11 mouse cellular contexts compared by ENCODE assay signal in the genomic region with DNA sequence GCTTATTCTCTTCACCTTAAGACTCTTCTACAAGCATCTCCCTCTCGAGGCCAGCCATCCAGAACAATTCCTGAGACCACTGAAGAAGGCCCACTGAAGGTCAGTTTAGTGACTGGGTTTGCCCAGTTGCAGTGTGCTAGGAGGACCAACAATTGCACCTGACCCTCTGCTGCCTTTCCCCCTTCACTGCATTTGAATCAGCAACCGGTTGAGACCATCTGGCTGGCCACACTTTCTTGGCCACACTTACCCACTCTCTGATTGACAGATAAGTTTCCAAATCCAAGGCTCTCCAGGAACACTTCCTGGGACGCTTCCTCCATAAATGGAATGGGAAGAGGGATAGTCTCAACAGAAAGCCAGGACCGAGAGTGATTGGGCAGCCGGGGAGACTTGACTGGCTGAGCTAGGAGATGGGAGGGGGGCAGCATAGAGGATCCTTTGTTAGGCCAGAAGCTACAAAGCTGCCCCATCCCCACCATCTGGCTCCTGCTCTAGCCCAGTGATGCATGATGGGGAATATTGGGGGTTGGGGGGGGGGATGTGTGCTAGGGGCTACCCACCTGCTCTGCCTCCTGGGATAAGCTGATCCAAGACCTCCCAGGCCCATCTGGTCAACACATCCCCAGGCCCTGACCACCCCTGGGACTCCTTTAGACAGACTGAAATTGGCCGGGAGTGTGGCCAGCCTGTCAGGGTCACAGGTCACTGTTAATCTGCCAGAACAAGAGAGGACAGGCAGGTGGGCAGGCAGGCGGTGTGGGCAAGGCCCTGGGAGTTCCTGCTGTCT. TPM values are rescaled to one million over a fixed set of nuclear protein-coding genes. Genes with fewer than 3 reads are reported as not detected.
DNase-seq lines count a peak whose midpoint lies in the region; ATAC-seq and TF ChIP-seq lines count a peak whose summit lies in the region.
"Had no signal": no experiment of that assay in that cellular context is flagged by ENCODE, and none has a peak within 500 bp of the region (broad histone marks: within the 10 kb centered on the region; RNA-seq: fewer than 3 reads in every experiment).

No protein-coding gene starts in this region.

- H3K4me2 ChIP-seq in embryonic facial prominence, embryonic 15.5 days (replicated peaks): no peak overlapping the region
- H3K4me2 ChIP-seq in midbrain, embryonic 11.5 days: no peak overlapping the region

- no peak for DNase-seq in ES-E14 (ENCODE audit: low read depth, low spot score)
- peak; percentile 89 for DNase-seq in midbrain, embryonic 11.5 days (ENCODE audit: low spot score, missing footprints)
- no peak for DNase-seq in frontal cortex, postnatal 10 days (ENCODE audit: low spot score in 2 of 2)
- no peak for DNase-seq in thymus, adult 18-20 months
- DNase-seq in left cerebral cortex, adult 8-10 months (ENCODE audit: low spot score in 2 of 2): no peak
- DNase-seq: kidney, postnatal 10 days had no signal

- no peaks in the 10 kb centered on the region for H3K27me3 ChIP-seq in embryonic facial prominence, embryonic 15.5 days
- H3K27me3 ChIP-seq in midbrain, embryonic 11.5 days (ENCODE audit: control insufficient read depth, insufficient read depth, low read length): no peaks in the 10 kb centered on the region

- no peaks in the 10 kb centered on the region for H3K9me3 ChIP-seq in ES-E14 (ENCODE audit: control insufficient read depth, insufficient read depth, low read depth, low read length)
- no peaks in the 10 kb centered on the region for H3K9me3 ChIP-seq in embryonic facial prominence, embryonic 15.5 days (replicated peaks)
- no peaks in the 10 kb centered on the region for H3K9me3 ChIP-seq in midbrain, embryonic 11.5 days (ENCODE audit: control insufficient read depth, low read length)

- H3K4me1 ChIP-seq in ES-E14 (ENCODE audit: control insufficient read depth in 2 of 2, insufficient read depth in 2 of 2, low read length in 2 of 2, poor library complexity in 1 of 2): peaks cover 15 to 25% of the 10 kb centered on the region in 2 experiments
- peaks cover 8% of the 10 kb centered on the region; the same call in 1 of the 2 replicates for H3K4me1 ChIP-seq in embryonic facial prominence, embryonic 15.5 days
- H3K4me1 ChIP-seq in midbrain, embryonic 11.5 days (ENCODE audit: control insufficient read depth, insufficient read depth, low read length): peaks cover 15% of the 10 kb centered on the region

- H3K9ac ChIP-seq in ES-E14 (ENCODE audit: insufficient read depth, low read depth, low read length, poor library complexity, severe bottlenecking): peak overlapping the region; percentile 79
- no peak overlapping the region for H3K9ac ChIP-seq in embryonic facial prominence, embryonic 15.5 days
- peak overlapping the region; percentile 36 for H3K9ac ChIP-seq in midbrain, embryonic 11.5 days (ENCODE audit: low read length)

- in situ Hi-C loops in ES-E14 (cut with MboI; ENCODE audit: low sequenced_read_pairs in 2 of 2, unreplicated experiment in 2 of 2): no loop called here

- peak overlapping the region; percentile 89 for H3K27ac ChIP-seq in ES-E14 (ENCODE audit: insufficient read depth, low read depth, low read length, poor library complexity, severe bottlenecking)
- H3K27ac ChIP-seq in embryonic facial prominence, embryonic 15.5 days (replicated peaks): no peak overlapping the region
- peak overlapping the region; percentile 84 for H3K27ac ChIP-seq in midbrain, embryonic 11.5 days (ENCODE audit: low read depth, low read length)

- ATAC-seq in cerebellum, adult (ENCODE audit: insufficient number of reproducible peaks, low FRiP score, low TSS enrichment): peak; percentile 67
- peak; percentile 45; the same call in 1 of the 2 replicates for ATAC-seq in embryonic facial prominence, embryonic 15.5 days (ENCODE audit: insufficient number of reproducible peaks, low FRiP score, low TSS enrichment, low read depth)
- peak; percentile 91 for ATAC-seq in midbrain, embryonic 11.5 days (ENCODE audit: low FRiP score)
- ATAC-seq in erythroid progenitor cell, adult 5-6 weeks (replicated peaks; ENCODE audit: low FRiP score, poor library complexity, severe bottlenecking): no peak

- 32% methylated on average over 7 of the region's 7 CpGs for WGBS in embryonic facial prominence, embryonic 15.5 days
- 18% methylated on average over 7 of the region's 7 CpGs for WGBS in midbrain, embryonic 11.5 days

- no peaks in the 10 kb centered on the region; the same call in 1 of the 2 replicates for H3K36me3 ChIP-seq in ES-E14 (ENCODE audit: control insufficient read depth, insufficient read depth, low read length, poor library complexity, severe bottlenecking)
- H3K36me3 ChIP-seq in embryonic facial prominence, embryonic 15.5 days: no peaks in the 10 kb centered on the region
- no peaks in the 10 kb centered on the region for H3K36me3 ChIP-seq in midbrain, embryonic 11.5 days (ENCODE audit: control insufficient read depth, insufficient read depth, low read length)

- peak overlapping the region; percentile 64 to 74 for H3K4me3 ChIP-seq in ES-E14 (ENCODE audit: insufficient read depth in 1 of 2, low read depth in 1 of 2, low read length in 2 of 2, poor library complexity in 1 of 2, severe bottlenecking in 1 of 2)
- H3K4me3 ChIP-seq in embryonic facial prominence, embryonic 15.5 days (replicated peaks): no peak overlapping the region
- 0 out of 2 replicates have a peak overlapping the region, but pooled peaks have one; percentile 2 for H3K4me3 ChIP-seq in midbrain, embryonic 11.5 days (ENCODE audit: low read depth, low read length)
- H3K4me3 ChIP-seq: erythroblast, embryonic 14.5 days; megakaryocyte, embryonic 14.5 days had no signal

TF ChIP-seq in ES-E14, 5 proteins besides CTCF, POLR2A, EP300 and RAD21:
- no peak for TF ChIP-seq CHD2 (IDR thresholded peaks at IDR 0.05; ENCODE audit: low read depth, low read length)
- TF ChIP-seq MAFK (IDR thresholded peaks at IDR 0.05; ENCODE audit: insufficient read depth, low read depth, low read length): no peak
- TF ChIP-seq ZC3H11A (IDR thresholded peaks at IDR 0.05; ENCODE audit: borderline replicate concordance, low read depth, low read length): no peak
- no peak for TF ChIP-seq ZNF384 (IDR thresholded peaks at IDR 0.05; ENCODE audit: low read depth, low read length)
- TF ChIP-seq HCFC1 (IDR thresholded peaks at IDR 0.05; ENCODE audit: borderline replicate concordance, insufficient read depth, low read length): no peak

RNA-seq across cellular contexts. Expression of gene Snta1, which starts 13.2 kb away (rescaled TPM):
- total RNA-seq in ES-E14 (2012; rRNA removed): 11.3 and 18.6 TPM in 2 replicates
- 12.1 and 12.8 TPM in 2 replicates for polyA plus RNA-seq in embryonic facial prominence, embryonic 15.5 days (2015; fragmentation: Nextera tagmentation; extraction: Ambion mirVana)
- 2.0 and 2.3 TPM in 2 replicates for polyA plus RNA-seq in midbrain, embryonic 11.5 days (2014; fragmentation: Nextera tagmentation; extraction: Ambion mirVana)
- total RNA-seq in erythroid progenitor cell, adult 5-6 weeks (2015; ENCODE audit: low replicate concordance): not detected in 2 replicates
- 1.0 and 1.8 TPM in 2 replicates for total RNA-seq in erythroid progenitor cell, adult 5-6 weeks (2017; ENCODE audit: low replicate concordance)
- 10 to 100 TPM; 30.9 to 34.4 (median 32.2) TPM for total RNA-seq in left cerebral cortex, adult 8-10 months (2022)

RNA-seq across cellular contexts. Expression of gene Cbfa2t2, which starts 15.1 kb away (rescaled TPM):
- total RNA-seq in ES-E14 (2012; rRNA removed): 37.6 and 56.4 TPM in 2 replicates
- 40.9 and 43.6 TPM in 2 replicates for polyA plus RNA-seq in embryonic facial prominence, embryonic 15.5 days (2015; fragmentation: Nextera tagmentation; extraction: Ambion mirVana)
- polyA plus RNA-seq in midbrain, embryonic 11.5 days (2014; fragmentation: Nextera tagmentation; extraction: Ambion mirVana): 75.2 and 76.1 TPM in 2 replicates
- 9.6 and 28.1 TPM in 2 replicates for total RNA-seq in erythroid progenitor cell, adult 5-6 weeks (2015; ENCODE audit: low replicate concordance)
- total RNA-seq in erythroid progenitor cell, adult 5-6 weeks (2017; ENCODE audit: low replicate concordance): 6.5 and 14.1 TPM in 2 replicates
- total RNA-seq in left cerebral cortex, adult 8-10 months (2022): 10 to 100 TPM; 46.3 to 57.2 (median 52.1) TPM

RNA-seq across cellular contexts. Expression of gene Cdk5rap1, which starts 48.3 kb away (rescaled TPM):
- 30.0 and 33.2 TPM in 2 replicates for total RNA-seq in ES-E14 (2012; rRNA removed)
- 20.1 and 21.1 TPM in 2 replicates for polyA plus RNA-seq in embryonic facial prominence, embryonic 15.5 days (2015; fragmentation: Nextera tagmentation; extraction: Ambion mirVana)
- polyA plus RNA-seq in midbrain, embryonic 11.5 days (2014; fragmentation: Nextera tagmentation; extraction: Ambion mirVana): 15.1 and 18.1 TPM in 2 replicates
- total RNA-seq in erythroid progenitor cell, adult 5-6 weeks (2015; ENCODE audit: low replicate concordance): 10.1 and 12.3 TPM in 2 replicates
- 8.2 and 28.1 TPM in 2 replicates for total RNA-seq in erythroid progenitor cell, adult 5-6 weeks (2017; ENCODE audit: low replicate concordance)
- 10 to 100 TPM; 11.9 to 18.9 (median 15.1) TPM for total RNA-seq in left cerebral cortex, adult 8-10 months (2022)
